Mouse (Mus musculus) heart, adult 10 weeks (tissue): ENCODE data around the gene Olfr1320. TPM values are rescaled to one million over a fixed set of nuclear protein-coding genes. Genes with fewer than 3 reads are reported as not detected.

ENCODE experiments used
- polyA plus RNA-seq: library from polyadenylated mRNA; stranded (reverse); fragments of 350-450 nt; fragmentation: Illumina TruSeq; extraction: RNeasy Lipid Tissue Mini Kit (QIAGEN cat#74804); gene quantifications from one replicate; pipeline ENCODE4 v1.2.3, GENCODE M21; 2014; ENCODE audit warnings: low read depth, low replicate concordance

Olfr1320 gene
- polyA plus RNA-seq, result not detected

DNA sequence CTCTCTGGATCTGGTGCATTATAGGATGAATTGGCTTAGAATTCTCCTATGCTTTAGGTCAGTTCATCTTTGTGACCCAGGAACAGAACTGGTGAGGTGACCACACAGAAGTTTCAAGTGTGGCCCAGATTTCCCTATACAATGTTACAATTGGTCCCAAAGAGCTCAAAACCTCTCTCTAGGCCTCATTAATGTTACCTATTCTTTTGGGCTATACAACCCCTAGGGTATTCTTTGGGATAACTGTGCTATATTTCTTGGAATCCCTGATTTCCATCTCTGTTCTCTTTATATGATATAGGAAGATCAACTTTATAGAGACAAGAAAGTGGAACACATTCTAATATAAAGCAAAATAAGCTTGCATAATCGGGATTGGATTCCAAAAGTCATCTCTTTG, at the start of gene Olfr1320:
Gene Olfr1320 (plus strand): TSS at position 301 of the 400 bp plus-strand sequence.

Other genes starting within 250 kb of the Olfr1320 start
- not detected for gene Arhgap36, start 208.4 kb upstream of the Olfr1320 start, polyA plus RNA-seq
- gene Olfr1321, start 62.7 kb downstream of the Olfr1320 start, polyA plus RNA-seq, result not detected
- gene Igsf1, start 125.4 kb downstream of the Olfr1320 start, polyA plus RNA-seq, result 11.1 TPM
- not detected for gene Olfr1322, start 219.2 kb downstream of the Olfr1320 start, polyA plus RNA-seq